Mouse (Mus musculus) cerebral cortex, adult 2 months (tissue): ENCODE data around the gene Cdkal1.

Experiments used
- WGBS: fragments of 180-500 bp; shearing (Covaris S2); methylation state at CpG from one replicate; pipeline ENCODE4 v1.1.7; 2018; 5-methylcytosine and 5-hydroxymethylcytosine counted together

The Cdkal1 gene

DNA sequence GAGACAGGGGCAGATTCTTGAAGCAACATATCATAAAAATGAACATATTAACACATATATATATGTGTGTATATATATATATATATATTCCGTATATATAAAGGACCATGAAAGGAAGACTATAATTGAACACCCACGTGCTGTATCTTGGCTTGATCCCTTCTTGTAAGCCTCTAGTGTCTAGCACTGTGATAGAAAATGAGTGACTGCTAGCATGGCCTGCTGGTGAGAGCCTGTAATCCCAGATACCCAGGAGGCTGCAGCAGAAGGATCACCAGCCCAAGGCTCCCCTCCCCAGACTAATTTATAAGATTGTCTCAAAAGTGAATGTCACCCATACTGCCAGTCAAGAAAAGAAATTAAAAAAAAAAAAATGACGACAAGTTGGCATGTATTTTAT lies 158.2 kb downstream of the Cdkal1 start:
- WGBS: 73% methylated on average over 3 of the region's 3 CpGs

DNA sequence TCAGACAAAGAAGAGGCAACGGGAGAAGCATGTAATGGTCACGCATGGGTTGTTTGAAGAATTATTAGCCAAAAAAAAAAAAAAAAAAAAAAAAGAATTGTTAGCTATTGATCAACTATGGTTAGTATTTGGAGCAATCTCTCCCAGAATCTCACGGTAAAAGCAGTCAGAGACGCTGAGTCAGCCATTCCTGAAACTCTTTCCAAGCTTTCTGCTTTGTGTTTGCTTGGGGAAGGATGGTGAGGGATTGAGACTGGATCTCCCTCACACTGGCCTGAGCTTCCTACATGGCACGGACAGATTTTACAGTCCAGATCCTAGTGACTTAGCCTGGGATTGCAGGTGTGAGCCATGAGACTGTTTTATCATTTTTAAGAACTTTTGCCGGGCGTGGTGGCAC lies 164.7 kb downstream of the Cdkal1 start:
- WGBS: 92% methylated on average over 7 of the region's 7 CpGs

DNA sequence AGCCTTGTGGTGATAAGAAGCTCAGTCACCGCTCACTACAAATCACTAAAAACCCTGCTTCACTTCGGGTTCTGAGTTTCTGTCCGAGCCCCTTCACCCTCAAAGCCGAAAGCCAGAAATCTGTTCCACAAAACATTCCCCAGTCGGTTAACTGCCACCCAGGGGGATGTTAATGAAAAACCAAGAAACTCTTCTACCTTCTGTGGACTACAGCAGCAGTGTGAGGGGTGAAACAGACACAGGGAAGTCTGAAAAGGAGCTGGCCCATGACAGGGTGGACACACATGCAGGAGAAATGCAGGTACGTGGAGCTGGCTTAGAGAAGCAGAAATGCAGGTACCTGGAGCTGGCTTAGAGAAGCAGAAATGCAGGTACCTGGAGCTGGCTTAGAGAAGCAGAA lies 166.6 kb downstream of the Cdkal1 start:
- 94% methylated on average over 6 of the region's 6 CpGs for WGBS

DNA sequence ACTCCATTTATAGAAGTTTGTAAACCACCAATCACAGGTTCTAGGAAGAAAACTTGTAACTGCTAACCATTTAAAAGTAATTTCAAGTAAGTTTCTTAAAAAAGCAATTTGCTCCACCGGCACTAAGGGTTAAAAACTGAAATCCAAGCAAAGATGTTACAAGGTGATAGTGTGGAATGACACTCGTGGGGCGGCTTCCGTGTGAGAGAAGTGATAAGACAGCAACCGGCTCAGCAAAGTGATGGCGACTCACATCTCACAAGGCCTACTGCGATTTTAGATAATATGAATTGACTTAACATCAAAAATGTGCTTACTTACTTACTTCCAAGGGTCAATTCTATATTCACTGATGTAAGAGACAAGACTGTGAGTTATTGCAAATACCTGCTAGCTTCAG lies 167.6 kb downstream of the Cdkal1 start:
- WGBS: 96% methylated on average over 7 of the region's 7 CpGs

DNA sequence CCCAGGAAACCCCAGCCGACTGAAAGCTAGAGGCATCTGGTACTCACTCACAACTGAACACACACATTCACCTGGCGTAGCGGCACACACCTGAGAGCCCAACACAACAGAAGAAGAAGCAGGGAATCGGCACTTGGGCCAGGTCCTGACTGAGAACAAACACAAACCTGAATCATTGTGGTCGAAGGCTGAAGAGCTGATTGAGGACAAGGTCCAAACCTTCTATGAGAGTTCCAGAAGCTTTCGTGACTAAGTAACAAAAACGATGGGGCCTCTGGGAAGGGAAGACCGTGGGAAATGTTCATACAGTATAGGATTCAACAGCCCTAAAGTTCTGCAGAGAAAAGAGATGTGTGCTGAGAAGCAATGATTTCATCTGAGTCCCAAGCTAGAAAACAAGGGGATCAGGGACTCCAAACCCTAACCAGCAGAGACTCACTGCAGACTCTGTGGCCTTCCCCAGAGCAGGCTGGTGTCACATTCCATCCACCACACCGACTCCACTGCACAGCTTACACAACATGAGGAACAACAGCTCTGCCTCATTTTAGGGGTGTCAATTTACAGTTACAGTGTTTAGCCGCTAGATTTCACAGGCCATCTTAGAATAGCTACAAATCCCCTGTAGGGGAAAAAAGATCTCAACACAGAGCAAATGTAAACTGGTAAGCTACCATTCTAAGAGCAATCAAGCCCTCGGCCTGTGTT lies 175.8 kb downstream of the Cdkal1 start:
- 89% methylated on average over 11 of the region's 11 CpGs for WGBS

DNA sequence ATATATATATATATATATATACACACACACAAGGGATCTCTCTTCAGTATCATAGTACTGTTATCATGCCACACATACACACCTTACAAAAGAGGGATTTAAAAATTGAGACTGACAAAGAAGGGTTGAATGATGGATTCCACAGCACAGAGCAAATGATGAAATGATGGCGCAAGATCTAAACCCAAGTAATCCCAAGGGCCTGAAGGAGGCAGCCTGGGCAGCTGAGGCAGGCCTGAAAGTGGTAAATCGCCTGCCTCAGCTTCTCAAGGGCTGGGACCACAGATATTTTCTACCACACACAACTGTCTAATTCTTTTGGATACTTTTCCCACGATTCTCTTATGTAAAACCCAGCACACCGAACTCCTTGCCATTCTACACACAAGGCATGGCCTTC lies 177.9 kb downstream of the Cdkal1 start:
- WGBS: 98% methylated on average over 4 of the region's 4 CpGs

DNA sequence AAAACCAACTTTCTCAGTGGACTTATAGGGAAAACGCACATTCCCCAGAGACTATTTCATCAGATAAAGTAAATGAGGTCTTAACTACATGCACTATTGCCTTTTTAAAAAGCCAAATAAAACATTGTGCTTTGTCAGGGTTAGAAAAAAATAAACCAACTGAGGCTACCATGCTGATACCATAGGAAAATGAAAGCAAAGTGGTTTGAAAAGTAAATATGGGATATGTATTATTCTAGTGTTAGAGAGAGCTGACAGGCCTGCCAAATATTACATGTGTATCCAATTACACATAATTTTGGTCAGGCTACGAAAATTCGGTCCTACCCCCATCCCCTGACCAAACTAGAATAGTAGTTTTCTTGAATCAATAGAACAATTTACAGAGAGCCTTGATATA lies 184.8 kb downstream of the Cdkal1 start:
- WGBS: 85% methylated on average over 3 of the region's 3 CpGs

DNA sequence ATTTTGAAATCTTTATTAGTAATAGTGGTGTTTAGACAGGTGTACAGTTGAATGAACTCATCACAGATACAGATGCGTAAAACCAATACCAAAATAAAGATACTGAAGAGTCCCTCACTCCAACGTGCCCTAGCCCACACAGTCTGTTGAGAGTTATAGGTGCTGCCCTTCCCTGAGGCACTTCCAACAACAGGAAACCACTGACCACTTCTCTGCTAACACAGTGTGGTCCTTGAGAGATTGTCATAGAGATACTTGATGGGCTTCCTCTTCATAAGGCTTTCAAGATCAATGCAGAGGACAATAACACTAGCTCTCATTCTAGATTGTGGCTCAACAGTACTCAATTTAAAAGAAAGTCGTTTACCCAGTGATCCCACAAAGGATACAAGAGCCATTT lies 191.6 kb downstream of the Cdkal1 start:
- WGBS: 74% methylated on average over 3 of the region's 3 CpGs

DNA sequence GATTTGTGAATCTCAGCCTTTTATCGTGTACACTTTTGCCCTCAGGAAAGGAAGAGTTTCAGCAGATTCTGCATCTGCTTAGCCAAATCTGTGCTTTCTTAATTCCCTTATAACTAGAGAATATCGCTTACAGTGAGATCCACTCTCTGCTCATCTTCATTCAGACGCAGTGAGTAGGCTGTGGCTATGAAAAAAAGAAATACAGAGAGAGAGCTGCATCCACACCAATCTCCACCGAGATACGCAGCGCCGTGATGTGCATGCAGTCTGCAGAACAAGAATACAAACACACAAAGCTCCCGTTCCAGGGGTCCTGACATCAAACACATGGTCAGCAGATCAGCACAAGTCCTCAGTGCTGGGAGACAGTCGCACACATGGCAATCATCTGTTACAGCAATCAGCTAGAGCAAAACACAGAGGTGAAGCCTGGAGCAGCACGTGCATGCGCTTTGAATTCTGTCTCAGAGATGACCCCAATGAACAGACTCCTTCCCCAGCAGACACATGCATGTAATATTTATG lies 199.6 kb downstream of the Cdkal1 start:
- 66% methylated on average over 11 of the region's 11 CpGs for WGBS

DNA sequence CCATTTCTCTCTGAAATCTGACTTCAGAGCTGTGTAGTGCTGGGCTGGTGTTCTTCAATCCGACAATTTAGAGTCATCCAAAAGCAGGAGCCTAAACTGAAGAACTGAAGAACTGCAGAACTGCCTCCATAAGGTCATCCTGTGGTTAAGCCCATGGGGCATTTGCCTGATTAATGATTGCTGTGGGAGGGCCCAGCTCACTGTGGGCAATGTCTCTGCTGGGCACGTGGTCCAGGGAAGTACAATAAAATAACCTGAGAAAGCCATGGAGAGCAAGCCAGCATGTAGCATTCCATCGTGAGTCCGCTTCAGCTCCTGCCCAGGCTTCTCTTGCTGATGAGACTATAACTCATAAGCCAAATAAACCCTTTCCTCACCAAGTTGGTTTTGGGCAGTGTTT lies 202.1 kb downstream of the Cdkal1 start:
- 86% methylated on average over 4 of the region's 4 CpGs for WGBS

DNA sequence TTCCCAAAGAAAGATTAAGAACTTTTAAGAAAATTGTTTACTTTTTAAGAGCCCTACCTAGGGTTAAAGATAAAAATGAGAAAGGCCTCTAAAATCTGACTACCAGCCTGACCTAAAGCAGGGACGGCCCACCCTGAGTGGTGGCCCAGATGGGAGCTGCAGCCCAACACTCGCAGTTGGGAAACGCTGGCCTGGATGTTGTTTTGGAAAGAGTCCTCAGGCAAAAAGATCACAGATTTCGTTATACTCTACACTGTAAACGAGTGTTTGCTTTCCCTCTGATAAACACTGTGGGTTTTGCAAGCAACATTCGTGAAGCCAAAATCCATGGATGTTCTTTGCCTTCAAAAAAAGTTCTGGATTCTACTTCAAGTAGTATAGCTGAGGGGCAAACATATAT lies 202.7 kb downstream of the Cdkal1 start:
- WGBS: 84% methylated on average over 6 of the region's 6 CpGs

DNA sequence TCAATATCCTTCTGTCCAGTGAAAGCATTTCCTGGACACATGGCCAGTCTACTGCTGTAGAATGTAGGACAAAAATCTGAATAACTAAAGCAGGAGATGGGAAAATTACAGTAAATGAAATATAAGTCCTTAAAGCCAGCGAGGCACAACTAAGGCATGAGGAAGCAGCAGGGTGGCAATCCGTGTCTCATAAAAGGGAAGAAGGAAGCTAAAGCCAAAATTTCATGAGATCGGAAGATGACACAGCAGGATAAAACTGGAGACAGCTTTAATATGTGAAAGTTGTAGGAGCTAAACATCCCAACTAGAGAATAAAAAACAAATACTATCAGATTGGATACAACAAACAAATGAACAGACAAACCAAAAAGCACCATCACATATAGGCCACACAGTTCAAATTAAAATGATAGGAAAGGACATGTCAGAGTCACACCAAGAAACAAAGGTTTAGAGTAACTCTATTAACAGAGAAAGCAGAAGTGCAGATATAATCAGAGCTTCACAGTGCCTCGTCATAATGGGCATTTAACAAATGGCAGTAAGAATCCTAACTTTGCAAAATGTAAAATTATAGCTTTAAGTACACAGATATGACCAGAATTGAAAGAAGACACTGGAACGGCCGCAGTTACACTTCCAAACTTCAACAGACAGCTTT lies 204.8 kb downstream of the Cdkal1 start:
- 80% methylated on average over 6 of the region's 6 CpGs for WGBS

DNA sequence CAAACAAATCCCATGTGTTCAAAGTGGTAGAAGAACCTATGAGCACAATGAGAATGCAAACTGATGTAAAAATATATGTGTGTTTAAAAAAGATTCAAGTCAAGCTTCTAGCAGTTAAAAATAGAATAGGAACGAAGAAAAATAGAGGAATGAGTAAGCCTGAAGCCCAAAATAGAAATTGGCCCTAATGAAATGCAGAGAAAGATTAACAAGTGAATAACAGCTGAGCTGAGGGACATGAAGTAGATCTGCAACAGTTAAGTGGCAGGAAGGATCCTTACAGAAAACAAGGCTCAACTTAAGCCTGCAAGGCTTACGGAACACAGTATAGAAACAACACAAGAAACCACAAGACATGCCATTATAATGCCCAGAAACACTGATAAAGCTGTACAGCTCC lies 205.9 kb downstream of the Cdkal1 start:
- 51% methylated on average over 2 of the region's 2 CpGs for WGBS

DNA sequence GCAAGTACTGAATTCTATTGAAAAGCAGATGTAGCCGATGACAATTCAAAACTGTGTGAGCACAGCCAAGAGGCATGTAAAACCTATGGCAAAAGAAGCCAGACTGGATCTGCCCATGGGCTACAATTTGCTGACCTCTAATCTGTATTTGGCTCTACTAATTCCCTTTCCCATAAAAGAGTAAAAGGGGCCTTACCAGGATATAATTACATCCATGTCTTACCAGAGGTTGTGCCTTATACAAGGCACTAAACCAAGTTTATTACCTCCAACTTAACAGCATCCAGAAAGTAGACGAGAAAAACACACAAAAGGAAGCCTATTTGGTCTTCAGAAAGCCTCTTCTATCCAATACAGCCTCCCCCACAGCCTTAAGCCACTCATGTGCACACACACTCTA lies 213.2 kb downstream of the Cdkal1 start:
- WGBS: 88% methylated on average over 2 of the region's 2 CpGs

DNA sequence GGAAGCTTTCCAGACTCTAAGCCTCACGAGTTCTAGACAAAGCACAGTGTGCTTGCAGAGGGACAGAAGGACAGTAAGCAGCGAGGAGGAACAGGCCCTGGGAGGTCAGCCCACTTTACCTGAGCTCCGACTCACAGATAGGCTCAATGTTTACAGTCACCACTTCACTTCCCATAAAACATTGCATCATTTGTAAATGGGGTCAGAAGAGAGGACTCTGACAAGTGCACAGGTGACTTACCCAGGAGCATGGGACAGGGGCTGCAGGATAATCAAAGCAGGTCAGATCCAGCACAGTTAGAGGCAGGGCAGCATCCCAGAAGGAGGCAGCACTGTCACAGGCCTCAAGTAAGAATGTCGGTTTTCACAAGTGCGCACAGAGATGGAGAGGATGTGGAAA lies 214.3 kb downstream of the Cdkal1 start:
- WGBS: 89% methylated on average over 5 of the region's 5 CpGs

DNA sequence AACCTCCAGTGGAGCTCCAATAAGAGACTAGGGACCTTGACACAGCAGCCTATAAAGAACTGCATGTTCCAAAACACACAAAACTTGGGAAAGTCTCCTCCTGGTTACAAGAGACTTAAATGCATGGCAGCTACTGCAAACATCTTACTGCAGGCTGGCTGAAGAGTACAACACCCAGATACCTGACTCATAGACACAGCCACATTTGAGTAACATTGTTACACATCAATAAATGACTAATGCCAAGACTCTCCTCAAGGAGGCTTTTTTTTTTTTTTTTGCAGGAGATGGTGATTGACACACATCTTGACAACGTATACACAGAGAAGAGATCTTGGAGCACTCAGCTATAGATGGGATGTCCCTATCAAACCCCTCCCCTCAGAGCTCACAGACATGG lies 215.3 kb downstream of the Cdkal1 start:
- WGBS: 96% methylated on average over 1 of the region's 1 CpGs

DNA sequence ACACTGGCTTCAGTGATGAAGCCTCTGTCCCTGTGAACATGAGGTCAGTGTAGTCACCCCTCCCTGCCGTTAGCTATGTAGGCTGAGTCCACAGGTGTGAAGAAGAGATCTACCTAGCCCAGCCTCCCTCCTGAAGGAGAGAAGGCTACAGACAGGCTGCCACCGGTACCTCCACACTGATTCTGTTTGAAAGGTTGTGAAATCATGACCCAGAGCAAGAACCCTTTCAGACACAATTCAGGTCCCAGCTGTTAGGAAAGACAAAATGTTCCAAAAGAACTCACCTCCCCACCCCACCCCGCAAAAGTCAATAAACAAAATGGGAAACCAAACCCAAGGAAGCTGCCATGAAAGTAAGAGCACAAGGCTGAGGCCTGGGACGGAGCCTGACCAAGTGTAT lies 217.2 kb downstream of the Cdkal1 start:
- WGBS: 94% methylated on average over 4 of the region's 4 CpGs

DNA sequence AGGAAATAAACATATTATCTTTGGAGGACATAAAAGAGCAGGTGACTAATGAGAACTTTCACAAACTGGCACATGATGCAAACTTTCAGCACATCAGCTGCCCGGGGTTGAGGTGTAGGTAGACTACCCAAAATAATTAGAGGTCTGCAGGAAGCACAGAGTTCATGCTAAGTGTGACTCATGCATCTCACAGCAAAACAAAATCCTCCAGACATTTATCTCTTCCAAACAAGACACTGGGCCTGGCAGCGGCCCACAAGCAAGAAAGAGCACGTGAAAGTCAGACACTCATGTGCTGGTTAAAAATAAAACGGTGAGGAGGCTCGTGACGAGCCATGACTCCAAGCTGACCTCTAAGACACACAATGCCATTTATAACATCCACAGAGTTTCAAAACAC lies 217.7 kb downstream of the Cdkal1 start:
- WGBS: 62% methylated on average over 6 of the region's 6 CpGs

DNA sequence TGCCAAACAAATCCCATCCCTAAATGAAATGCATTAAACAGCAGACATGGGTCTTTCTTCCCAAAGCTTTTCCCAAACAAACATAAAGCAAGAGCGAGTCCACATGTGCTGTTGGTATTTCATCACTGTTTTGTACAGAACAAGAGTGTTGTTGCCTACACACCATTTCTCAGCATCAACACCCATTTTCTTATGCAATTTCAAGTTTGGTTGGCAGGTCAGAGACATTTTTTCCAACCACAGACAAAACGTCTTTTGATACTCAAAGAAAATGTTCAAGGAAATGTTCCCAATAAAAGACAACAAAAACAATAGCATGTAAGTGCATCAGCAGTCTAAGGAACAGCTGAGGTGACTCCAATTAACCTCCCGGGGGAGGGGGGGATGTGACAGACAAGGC lies 219.9 kb downstream of the Cdkal1 start:
- WGBS: 79% methylated on average over 3 of the region's 3 CpGs

DNA sequence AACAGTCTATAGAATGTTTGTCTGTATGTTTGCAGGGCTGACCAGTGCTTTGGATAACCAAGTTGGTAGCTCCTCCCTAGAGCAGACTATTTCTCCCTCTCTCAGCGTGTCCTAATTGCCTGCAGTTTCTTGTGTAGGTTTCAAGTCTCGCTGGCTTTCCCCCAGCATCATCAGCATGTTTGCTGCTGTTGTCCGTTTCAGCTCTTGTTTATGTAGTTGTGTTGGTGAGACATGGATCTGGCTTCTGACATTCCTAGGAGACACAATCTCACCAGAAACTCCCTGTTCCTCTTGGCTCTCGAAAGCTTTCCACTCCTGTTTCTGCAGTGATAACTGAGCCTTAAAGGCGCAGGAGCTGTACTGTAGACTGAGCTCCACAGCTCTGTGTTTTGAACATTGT lies 224.1 kb downstream of the Cdkal1 start:
- 53% methylated on average over 5 of the region's 5 CpGs for WGBS

DNA sequence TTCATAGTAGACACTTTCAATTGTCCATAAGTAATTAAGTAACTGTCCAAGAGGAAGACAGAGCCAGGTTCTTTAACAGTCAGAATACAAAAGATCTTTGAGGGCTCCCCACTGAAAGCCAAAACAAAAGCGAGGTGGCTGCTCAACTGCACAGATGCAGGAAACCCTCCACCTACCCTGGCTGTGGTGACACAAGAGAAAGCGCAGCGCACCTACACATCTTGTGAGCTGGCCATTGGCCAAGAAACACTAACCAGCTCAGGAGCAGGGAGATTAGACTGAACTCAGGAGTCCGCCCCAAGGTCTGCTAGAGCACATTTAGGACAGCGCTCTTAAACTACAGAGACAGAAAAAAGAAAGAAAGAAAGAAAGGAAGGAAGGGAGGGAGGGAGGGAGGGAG lies 226.9 kb downstream of the Cdkal1 start:
- 43% methylated on average over 5 of the region's 5 CpGs for WGBS

DNA sequence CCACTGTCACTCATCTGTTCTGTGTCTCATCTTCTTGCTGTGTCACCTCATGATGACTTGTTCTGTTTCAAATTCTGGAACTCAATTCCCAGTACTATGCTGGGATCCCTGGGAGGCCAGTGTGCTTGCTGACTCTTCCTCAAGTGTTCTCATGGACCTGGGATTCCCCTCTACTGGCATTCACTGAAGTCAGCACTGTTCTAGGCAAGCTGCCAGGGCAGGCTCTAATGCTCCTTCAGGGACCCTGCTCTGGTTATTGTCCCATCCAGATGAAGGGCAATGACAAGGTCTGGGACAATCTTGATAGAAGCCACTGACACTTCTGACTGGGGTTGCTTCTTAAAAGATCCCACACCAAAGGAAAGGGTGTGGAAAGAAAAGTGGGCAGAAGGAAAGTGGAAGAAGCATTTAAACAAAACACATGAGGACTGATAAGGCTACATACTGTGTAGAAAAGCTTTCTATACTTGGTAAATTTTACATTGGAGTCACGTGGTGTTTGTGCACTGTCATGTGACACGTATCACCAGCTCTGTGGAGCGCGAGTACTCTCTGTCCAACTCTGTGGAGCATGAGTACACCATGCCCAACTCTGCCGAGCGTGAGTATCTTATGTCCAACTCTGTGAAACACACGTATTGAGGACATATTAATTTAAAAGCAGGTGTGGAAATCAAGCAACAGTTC lies 227.9 kb downstream of the Cdkal1 start:
- WGBS: 97% methylated on average over 7 of the region's 7 CpGs

DNA sequence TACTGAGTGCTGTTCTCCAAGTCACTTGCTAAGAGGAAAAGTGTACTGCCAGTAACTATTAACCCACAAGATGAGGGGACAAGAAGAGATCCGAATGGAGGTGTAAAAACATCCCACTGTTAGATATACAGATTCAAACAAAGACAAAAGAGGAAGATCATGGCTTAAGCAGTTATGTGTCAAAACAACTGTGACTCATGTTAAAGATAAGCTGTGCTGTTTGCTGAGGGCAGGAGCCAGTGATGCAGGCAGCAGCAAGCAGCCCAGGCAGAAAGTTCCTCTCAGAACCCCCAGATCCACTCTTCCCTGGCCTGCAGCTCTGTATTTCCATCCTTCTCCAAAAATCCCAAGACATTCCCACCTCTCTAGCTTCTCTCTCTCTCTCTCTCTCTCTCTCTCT lies 230.5 kb downstream of the Cdkal1 start:
- WGBS: 67% methylated on average over 1 of the region's 1 CpGs
